Mouse (Mus musculus) midbrain, embryonic 13.5 days (tissue): Measurements from ENCODE around the gene Coro2a. TPM values are rescaled to one million over a fixed set of nuclear protein-coding genes. Genes with fewer than 3 reads are reported as not detected.

Experiments used
- ATAC-seq: fragments of 200-750 bp; cut with Nextera tagmentation; 2 replicates; pipeline ENCODE4 v1.8.0; 2017; ENCODE audit warnings: mild to moderate bottlenecking, moderate TSS enrichment, moderate library complexity
- H3K27ac ChIP-seq: fragments of 300-500 bp; sonication (generic); 2 replicates; pipeline ENCODE4 v1.5.1; 2015; ENCODE audit warnings: inconsistent platforms, mild to moderate bottlenecking, moderate library complexity
- H3K27me3 ChIP-seq: fragments of 300-500 bp; sonication (generic); 2 replicates; pipeline ENCODE4 v1.6.1; 2015; ENCODE audit warnings: mild to moderate bottlenecking, inconsistent platforms
- H3K36me3 ChIP-seq: fragments of 300-500 bp; sonication (generic); 2 replicates; pipeline ENCODE4 v1.6.1; 2015; ENCODE audit warnings: mild to moderate bottlenecking, inconsistent platforms
- H3K4me1 ChIP-seq: fragments of 300-500 bp; sonication (generic); replicated peaks from 2 replicates; pipeline ENCODE4 v1.6.1; 2015; ENCODE audit warnings: inconsistent platforms
- H3K4me2 ChIP-seq: fragments of 300-500 bp; sonication (generic); replicated peaks from 2 replicates; pipeline ENCODE4 v1.6.1; 2015; ENCODE audit warnings: moderate library complexity, mild to moderate bottlenecking, inconsistent platforms
- H3K4me3 ChIP-seq: fragments of 300-500 bp; sonication (generic); replicated peaks from 2 replicates; pipeline ENCODE4 v1.5.1; 2015; ENCODE audit warnings: mild to moderate bottlenecking, inconsistent platforms
- H3K9ac ChIP-seq: fragments of 300-500 bp; sonication (generic); replicated peaks from 2 replicates; pipeline ENCODE4 v1.6.1; 2015; ENCODE audit warnings: mild to moderate bottlenecking, inconsistent platforms
- H3K9me3 ChIP-seq: fragments of 300-500 bp; sonication (generic); 2 replicates; pipeline ENCODE4 v1.6.1; 2016; ENCODE audit warnings: mild to moderate bottlenecking, inconsistent platforms
- WGBS: fragments of 180-500 bp; shearing (Covaris S2); methylation state at CpG from one replicate; pipeline ENCODE4 v1.1.7; 2015; 5-methylcytosine and 5-hydroxymethylcytosine counted together
- polyA plus RNA-seq: library from polyadenylated mRNA; unstranded; fragments of >200 nt; fragmentation: Nextera tagmentation; extraction: Ambion mirVana; gene quantifications from 2 replicates; pipeline ENCODE4 v1.2.1, GENCODE M21; 2015

Coro2a gene
- polyA plus RNA-seq, 1 experiment from 2014 or later, result 2.5 TPM

- no peak for ATAC-seq
- no peak overlapping the region for H3K9ac ChIP-seq
- 86% methylated on average over 3 of the region's 3 CpGs for WGBS
- peaks cover 31% of the 10 kb centered on the region for H3K36me3 ChIP-seq
- 0 out of 2 replicates have a peak, but pooled peaks cover 8% of the 10 kb centered on the region for H3K4me1 ChIP-seq
- no peaks in the 10 kb centered on the region for H3K9me3 ChIP-seq
- no peak overlapping the region for H3K4me3 ChIP-seq
- H3K4me2 ChIP-seq, result no peak overlapping the region
- H3K27ac ChIP-seq, result no peak overlapping the region
- peaks cover 19% of the 10 kb centered on the region for H3K27me3 ChIP-seq
These were observed 98.1 kb downstream of the Coro2a start for GRCm38 (mm10) chr4:46503881-46504280.

GRCm38 (mm10) chr4:46502606-46503502 lies 99.1 kb downstream of the Coro2a start:
- ATAC-seq, result no peak
- 74% methylated on average over 16 of the region's 16 CpGs for WGBS
- no peak overlapping the region for H3K27ac ChIP-seq

GRCm38 (mm10) chr4:46498976-46499375 lies 103.0 kb downstream of the Coro2a start:
- Histone ChIP-seq H3K4me1 (no peaks in the 10 kb centered on the region), H3K4me2 (no peak overlapping the region), H3K9me3 (no peaks in the 10 kb centered on the region), H3K36me3 (peaks cover 54% of the 10 kb centered on the region), H3K4me3 (no peak overlapping the region), H3K27ac (no peak overlapping the region), H3K9ac (no peak overlapping the region), H3K27me3 (no peaks in the 10 kb centered on the region)
- no peak for ATAC-seq
- 13% methylated on average over 4 of the region's 4 CpGs for WGBS

More at GRCm38 (mm10) chr4:46502606-46503502, 99.1 kb downstream of the Coro2a start:
- Histone ChIP-seq H3K36me3 (peaks cover 31% of the 10 kb centered on the region), H3K27me3 (peaks cover 19% of the 10 kb centered on the region), H3K4me1 (0 out of 2 replicates have a peak, but pooled peaks cover 8% of the 10 kb centered on the region), H3K9ac (no peak overlapping the region), H3K9me3 (no peaks in the 10 kb centered on the region), H3K4me2 (no peak overlapping the region), H3K4me3 (no peak overlapping the region)

GRCm38 (mm10) chr4:46498511-46498910 lies 103.5 kb downstream of the Coro2a start:
- 70% methylated on average over 3 of the region's 3 CpGs for WGBS
- Histone ChIP-seq H3K9me3 (no peaks in the 10 kb centered on the region), H3K36me3 (peaks cover 59% of the 10 kb centered on the region), H3K4me1 (no peaks in the 10 kb centered on the region), H3K4me3 (no peak overlapping the region), H3K4me2 (no peak overlapping the region), H3K27me3 (no peaks in the 10 kb centered on the region), H3K9ac (no peak overlapping the region), H3K27ac (no peak overlapping the region)
- ATAC-seq, result no peak

GRCm38 (mm10) chr4:46497286-46497892 lies 104.6 kb downstream of the Coro2a start:
- 0 out of 2 replicates have a peak, but pooled peaks have one; percentile 58 for ATAC-seq
- peaks cover 62% of the 10 kb centered on the region for H3K36me3 ChIP-seq
- 31% methylated on average over 4 of the region's 4 CpGs for WGBS
- H3K4me1 ChIP-seq, result no peaks in the 10 kb centered on the region
- H3K4me3 ChIP-seq, result no peak overlapping the region
- H3K27ac ChIP-seq, result no peak overlapping the region
- H3K4me2 ChIP-seq, result no peak overlapping the region
- no peak overlapping the region for H3K9ac ChIP-seq
- H3K27me3 ChIP-seq, result no peaks in the 10 kb centered on the region
- H3K9me3 ChIP-seq, result no peaks in the 10 kb centered on the region

- no peaks in the 10 kb centered on the region for H3K9me3 ChIP-seq
- ATAC-seq, result no peak
- H3K4me2 ChIP-seq, result no peak overlapping the region
- no peak overlapping the region for H3K9ac ChIP-seq
- H3K36me3 ChIP-seq, result peaks cover 48% of the 10 kb centered on the region
- no peak overlapping the region for H3K27ac ChIP-seq
- WGBS, result 93% methylated on average over 12 of the region's 12 CpGs
- H3K27me3 ChIP-seq, result no peaks in the 10 kb centered on the region
- H3K4me1 ChIP-seq, result no peaks in the 10 kb centered on the region
- H3K4me3 ChIP-seq, result no peak overlapping the region
These were observed 106.5 kb downstream of the Coro2a start for GRCm38 (mm10) chr4:46495543-46495942.

GRCm38 (mm10) chr4:46493071-46493470 lies 108.9 kb downstream of the Coro2a start:
- ATAC-seq, result no peak
- 94% methylated on average over 6 of the region's 6 CpGs for WGBS

GRCm38 (mm10) chr4:46489028-46489925 lies 112.7 kb downstream of the Coro2a start, which contains the start of gene Nans:
TSS of gene Nans (plus strand) at chr4:46489248.
- Histone ChIP-seq H3K4me2 (peak within 1 kb of the TSS; percentile 64), H3K4me3 (peak within 1 kb of the TSS; percentile 75), H3K4me1 (peaks cover 7% of the 10 kb centered on the region), H3K9me3 (no peaks in the 10 kb centered on the region; the same call in 1 of the 2 replicates), H3K9ac (peak within 1 kb of the TSS; percentile 80), H3K27me3 (no peaks in the 10 kb centered on the region), H3K36me3 (peaks cover 18% of the 10 kb centered on the region), H3K27ac (peak within 1 kb of the TSS; percentile 63)
- ATAC-seq, result peak; percentile 99
- WGBS, result under 1% methylated on average over 58 of the region's 58 CpGs

More at GRCm38 (mm10) chr4:46493071-46493470, 108.9 kb downstream of the Coro2a start:
- H3K27ac ChIP-seq, result no peak overlapping the region
- H3K4me2 ChIP-seq, result no peak overlapping the region
- H3K9me3 ChIP-seq, result no peaks in the 10 kb centered on the region; the same call in 1 of the 2 replicates
- no peak overlapping the region for H3K4me3 ChIP-seq
- H3K36me3 ChIP-seq, result peaks cover 38% of the 10 kb centered on the region
- H3K4me1 ChIP-seq, result peaks cover 7% of the 10 kb centered on the region
- H3K27me3 ChIP-seq, result no peaks in the 10 kb centered on the region
- H3K9ac ChIP-seq, result no peak overlapping the region

- ATAC-seq, result no peak
- no peak overlapping the region for H3K4me2 ChIP-seq
- H3K4me1 ChIP-seq, result peaks cover 7% of the 10 kb centered on the region
- H3K9me3 ChIP-seq, result no peaks in the 10 kb centered on the region; the same call in 1 of the 2 replicates
- no peak overlapping the region for H3K9ac ChIP-seq
- H3K27me3 ChIP-seq, result no peaks in the 10 kb centered on the region
- no peak overlapping the region for H3K27ac ChIP-seq
- WGBS, result 90% methylated on average over 5 of the region's 5 CpGs
- H3K36me3 ChIP-seq, result no peaks in the 10 kb centered on the region
- no peak overlapping the region for H3K4me3 ChIP-seq
These were observed 114.7 kb downstream of the Coro2a start for GRCm38 (mm10) chr4:46487348-46487747.
